Mouse (Mus musculus) thymus, adult 2 months (tissue): ENCODE results near the gene Msmo1.

Source experiments
- CTCF ChIP-seq: fragments of 200-500 bp; IDR thresholded peaks from 2 replicates; pipeline ENCODE4 v1.5.1; 2012; ENCODE audit warnings: mild to moderate bottlenecking, control low read depth, low read length, moderate library complexity, borderline replicate concordance; ENCODE audit not compliant: control insufficient read depth, poor library complexity, insufficient read depth; ENCODE audit errors: extremely low read depth
- POLR2A ChIP-seq: fragments of 200-500 bp; IDR thresholded peaks from 2 replicates; pipeline ENCODE4 v1.6.1; 2012; ENCODE audit warnings: mild to moderate bottlenecking, low read length, control low read depth, moderate library complexity; ENCODE audit not compliant: control insufficient read depth, poor library complexity, insufficient read depth; ENCODE audit errors: extremely low read depth

DNA sequence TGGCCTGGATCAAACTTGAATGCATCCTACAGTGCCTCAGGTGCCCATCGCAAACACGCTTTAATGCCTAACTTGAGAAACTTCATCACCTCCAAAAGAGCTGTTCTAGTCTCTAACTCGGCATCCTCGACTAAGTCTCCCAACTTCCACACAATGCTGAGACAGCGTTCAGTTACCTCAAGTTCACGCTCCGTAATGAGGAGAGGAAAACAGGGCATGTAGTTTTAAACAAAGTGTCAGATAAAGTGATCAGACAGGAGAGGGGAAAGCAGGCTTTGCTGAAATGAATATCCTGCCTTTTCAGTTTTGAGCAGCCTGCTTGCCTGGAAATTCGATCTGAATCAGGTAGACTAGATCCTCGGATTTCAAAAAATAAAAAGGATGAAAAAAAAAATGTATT, 996 bp downstream of the Msmo1 start:
- TF ChIP-seq CTCF, result no peak
- no peak for TF ChIP-seq POLR2A
